Mouse (Mus musculus): ENCODE data around the gene Fam199x. TPM values are rescaled to one million over a fixed set of nuclear protein-coding genes. Genes with fewer than 3 reads are reported as not detected.

Fam199x gene
- total RNA-seq (2023): 1 to 10 TPM; 7.5 to 7.8 TPM

GRCm38 (mm10) chrX:137049425-137050225, at the start of gene Fam199x:
Gene Fam199x, plus strand, starts transcription at chrX:137049594.

GRCm38 (mm10) chrX:137038000-137038483, 11.4 kb upstream of the Fam199x start, which contains the start of gene Slc25a53:
Gene Slc25a53, minus strand, starts transcription at chrX:137038302.

GRCm38 (mm10) chrX:137121718-137122117, 72.3 kb downstream of the Fam199x start, which contains the start of gene Esx1:
Gene Esx1, minus strand, starts transcription at chrX:137122083.

Other genes starting within 250 kb of the Fam199x start
- gene Plp1, start 226.9 kb upstream of the Fam199x start, total RNA-seq (2023): 1 to 10 TPM; 3.6 to 5.2 TPM
- not detected for gene Rab9b, start 180.8 kb upstream of the Fam199x start, total RNA-seq (2023)
- gene H2bfm, start 122.3 kb upstream of the Fam199x start, total RNA-seq (2023): not detected
- 10 to 100 TPM; 14.1 to 21.9 TPM for gene Tmsb15b2, start 74.1 kb upstream of the Fam199x start, total RNA-seq (2023)
- 1 to 10 TPM in 1 of 2 experiments, not detected in 1; 1.1 TPM for gene Tmsb15l, start 72.7 kb upstream of the Fam199x start, total RNA-seq (2023)
- gene Tmsb15b1, start 72.7 kb upstream of the Fam199x start, total RNA-seq (2023): 10 to 100 TPM in 1 of 2 experiments, 1 to 10 TPM in 1; 1.7 to 16.1 TPM
- gene Zcchc18, start 56.4 kb upstream of the Fam199x start, total RNA-seq (2023): 1 to 10 TPM; 6.4 to 6.9 TPM
- gene Slc25a53, start 11.3 kb upstream of the Fam199x start, total RNA-seq (2023): 10 to 100 TPM; 13.4 to 22.2 TPM
- gene Esx1, start 72.5 kb downstream of the Fam199x start, total RNA-seq (2023): not detected